Mouse (Mus musculus) E14TG2a.4 (cell line): Measurements from ENCODE around the gene Olfr1029.

Experiments
- CTCF ChIP-seq: conservative IDR thresholded peaks from 2 replicates; pipeline ENCODE4 v1.5.1; 2014; ENCODE audit warnings: low read length
- POU5F1 ChIP-seq: IDR thresholded peaks from 2 replicates; pipeline ENCODE4 v1.6.1; 2014; ENCODE audit warnings: low read length, borderline replicate concordance

DNA sequence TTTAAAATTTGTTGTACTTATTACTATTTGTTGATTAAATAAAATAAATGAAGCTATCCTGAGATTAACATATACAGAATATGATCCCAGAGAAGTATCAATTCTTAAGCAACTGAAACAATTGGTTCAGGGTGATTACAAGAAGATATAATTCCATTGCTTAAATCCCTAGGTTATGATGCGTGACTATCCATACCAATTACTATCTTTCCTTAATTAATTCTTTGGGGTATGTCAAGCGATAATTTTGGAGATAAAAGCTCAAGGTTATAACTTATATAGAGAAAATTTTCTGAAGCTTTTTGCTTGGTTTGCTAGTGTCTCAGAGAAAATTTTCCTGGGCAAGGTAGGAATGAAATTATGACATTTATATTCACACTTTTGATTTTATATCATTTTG is at the start of gene Olfr1029:
- TF ChIP-seq CTCF (no peak), POU5F1 (no peak)
